In genomic region chr15:98777762-98778161, GRCm38 (mm10) we compare ENCODE assay signal across 8 mouse cellular contexts. TPM values are rescaled to one million over a fixed set of nuclear protein-coding genes. Genes with fewer than 3 reads are reported as not detected.
DNase-seq lines count a peak whose midpoint lies in the region; ATAC-seq and TF ChIP-seq lines count a peak whose summit lies in the region.

Gene Wnt10b, minus strand, starts transcription at chr15:98778150.

- no peaks in the 10 kb centered on the region; the same call in 1 of the 2 replicates for H3K9me3 ChIP-seq in heart, embryonic 12.5 days (replicated peaks)
- H3K9me3 ChIP-seq in ES-E14 (ENCODE audit: control insufficient read depth, insufficient read depth, low read depth, low read length) = no peaks in the 10 kb centered on the region
- no peaks in the 10 kb centered on the region for H3K9me3 ChIP-seq in midbrain, embryonic 12.5 days

- intact Hi-C loops in heart, postnatal 10 days (cut with DNase I) = no loop called here

- H3K4me1 ChIP-seq in heart, embryonic 12.5 days (replicated peaks) = peaks cover 42% of the 10 kb centered on the region
- H3K4me1 ChIP-seq in ES-E14 (ENCODE audit: control insufficient read depth in 2 of 2, insufficient read depth in 2 of 2, low read length in 2 of 2, poor library complexity in 1 of 2) = peaks cover 0 to 18% of the 10 kb centered on the region in 2 experiments; a peak in 1 of 4 replicates
- peaks cover 35% of the 10 kb centered on the region for H3K4me1 ChIP-seq in midbrain, embryonic 12.5 days

- H3K36me3 ChIP-seq in heart, embryonic 12.5 days = no peaks in the 10 kb centered on the region
- H3K36me3 ChIP-seq in ES-E14 (ENCODE audit: control insufficient read depth, insufficient read depth, low read length, poor library complexity, severe bottlenecking) = no peaks in the 10 kb centered on the region
- H3K36me3 ChIP-seq in midbrain, embryonic 12.5 days = no peaks in the 10 kb centered on the region

- peak within 1 kb of the TSS; percentile 69 for H3K4me2 ChIP-seq in heart, embryonic 12.5 days
- H3K4me2 ChIP-seq in midbrain, embryonic 12.5 days (replicated peaks) = peak within 1 kb of the TSS; percentile 47

- peak within 1 kb of the TSS; percentile 60 for H3K9ac ChIP-seq in heart, embryonic 12.5 days
- no peak within 1 kb of the TSS for H3K9ac ChIP-seq in ES-E14 (ENCODE audit: insufficient read depth, low read depth, low read length, poor library complexity, severe bottlenecking)
- no peak within 1 kb of the TSS; the same call in 1 of the 2 replicates for H3K9ac ChIP-seq in midbrain, embryonic 12.5 days (replicated peaks)

- H3K27me3 ChIP-seq in heart, embryonic 12.5 days (replicated peaks) = peaks cover 98% of the 10 kb centered on the region
- peaks cover 100% of the 10 kb centered on the region for H3K27me3 ChIP-seq in midbrain, embryonic 12.5 days

- no peak for DNase-seq in heart, postnatal 10 days
- DNase-seq in ES-E14 (ENCODE audit: low read depth, low spot score) = no peak
- DNase-seq in heart, postnatal 4 days = peak; percentile 30
- DNase-seq in layer of hippocampus, postnatal 25 days (ENCODE audit: extremely low spot score in 1 of 2, low spot score in 1 of 2) = no peak
- no peak for DNase-seq in layer of hippocampus, postnatal 14 days (ENCODE audit: low spot score in 2 of 2)

- WGBS in heart, embryonic 12.5 days = under 1% methylated on average over 31 of the region's 33 CpGs
- WGBS in midbrain, embryonic 12.5 days = under 1% methylated on average over 33 of the region's 33 CpGs

- no peak for ATAC-seq in heart, embryonic 12.5 days (ENCODE audit: insufficient number of reproducible peaks, low FRiP score)
- no peak for ATAC-seq in midbrain, embryonic 12.5 days (ENCODE audit: low FRiP score, low read depth)
- no peak for ATAC-seq in frontal cortex, adult (ENCODE audit: low TSS enrichment)

- in situ Hi-C loops in ES-E14 (cut with MboI; ENCODE audit: low sequenced_read_pairs in 2 of 2, unreplicated experiment in 2 of 2) = loop anchor here (5.0 to 25.0 kb wide), 2 partner anchors 310 to 320 kb away; partner anchors contain the start of genes C1ql4 (in 1 of the 2) and Dnajc22 (in 1 of the 2)

- H3K27ac ChIP-seq in heart, embryonic 12.5 days (ENCODE audit: poor library complexity, severe bottlenecking) = no peak within 1 kb of the TSS
- no peak within 1 kb of the TSS for H3K27ac ChIP-seq in ES-E14 (ENCODE audit: insufficient read depth, low read depth, low read length, poor library complexity, severe bottlenecking)
- no peak within 1 kb of the TSS for H3K27ac ChIP-seq in midbrain, embryonic 12.5 days (replicated peaks)

- H3K4me3 ChIP-seq in heart, embryonic 12.5 days = peak within 1 kb of the TSS; percentile 41
- H3K4me3 ChIP-seq in ES-E14 (ENCODE audit: insufficient read depth in 1 of 2, low read depth in 1 of 2, low read length in 2 of 2, poor library complexity in 1 of 2, severe bottlenecking in 1 of 2) = peak within 1 kb of the TSS; percentile 7 to 34; a peak in 2 of 4 replicates
- H3K4me3 ChIP-seq in midbrain, embryonic 12.5 days = peak within 1 kb of the TSS; percentile 27

TF ChIP-seq in ES-E14, 5 proteins besides CTCF, POLR2A, EP300 and RAD21:
- no peak for TF ChIP-seq ZC3H11A (IDR thresholded peaks at IDR 0.05; ENCODE audit: borderline replicate concordance, low read depth, low read length)
- TF ChIP-seq ZNF384 (IDR thresholded peaks at IDR 0.05; ENCODE audit: low read depth, low read length) = no peak
- TF ChIP-seq MAFK (IDR thresholded peaks at IDR 0.05; ENCODE audit: insufficient read depth, low read depth, low read length) = no peak
- TF ChIP-seq HCFC1 (IDR thresholded peaks at IDR 0.05; ENCODE audit: borderline replicate concordance, insufficient read depth, low read length) = no peak
- no peak for TF ChIP-seq CHD2 (IDR thresholded peaks at IDR 0.05; ENCODE audit: low read depth, low read length)

RNA-seq across cellular contexts. Expression of gene Wnt10b, which starts in this region (rescaled TPM):
- polyA plus RNA-seq in heart, embryonic 12.5 days (2016; fragmentation: Nextera tagmentation; extraction: Ambion mirVana) = not detected in 2 replicates
- under 1 TPM; 0.43 to 0.67 TPM for total RNA-seq in heart, postnatal 10 days (2021)
- 1.1 and 1.3 TPM in 2 replicates for total RNA-seq in ES-E14 (2012; rRNA removed)
- total RNA-seq in heart, postnatal 4 days (2021) = under 1 TPM; 0.36 to 0.50 TPM
- 0.14 and 0.34 TPM in 2 replicates for polyA plus RNA-seq in midbrain, embryonic 12.5 days (2016; fragmentation: Nextera tagmentation; extraction: Ambion mirVana)
- total RNA-seq in layer of hippocampus, postnatal 25 days (2021) = under 1 TPM; 0.31 to 0.37 TPM
- total RNA-seq in layer of hippocampus, postnatal 14 days (2021) = under 1 TPM; 0.41 to 0.48 TPM

Comparison
In these comparisons a context has a peak if more than half of its experiments do, and no peak if none do; other contexts are left out.
1. Peak in DNase-seq in heart, postnatal 4 days; RNA of the gene not detected or under 1 TPM.